Mouse (Mus musculus): ENCODE results near the gene Mxra8. TPM values are rescaled to one million over a fixed set of nuclear protein-coding genes. Genes with fewer than 3 reads are reported as not detected.

The Mxra8 gene
- polyA plus RNA-seq, 1 experiment = 114 TPM

DNA sequence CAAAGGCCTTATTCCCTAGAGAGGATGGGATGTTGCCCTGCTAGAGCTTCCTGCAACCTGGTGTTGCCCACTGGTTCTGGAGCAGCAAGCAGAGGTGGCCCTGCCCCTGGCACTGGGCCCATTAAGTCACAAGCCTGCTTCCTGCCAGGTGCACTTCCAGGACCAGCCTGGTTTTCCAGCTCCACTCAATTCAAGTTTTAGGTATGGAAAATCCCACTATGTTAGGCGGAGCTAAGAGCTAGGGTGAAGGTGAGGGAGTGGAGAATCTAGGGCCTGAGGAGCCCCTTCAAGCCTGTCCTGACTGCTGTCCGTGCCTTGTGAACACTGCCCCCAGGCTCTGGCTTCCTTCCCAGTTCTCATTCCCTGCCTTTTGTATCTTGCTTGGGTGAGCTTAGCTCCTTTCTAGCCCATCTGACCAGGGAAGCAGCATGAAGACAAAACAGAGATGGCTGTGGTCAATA is 12.5 kb downstream of the Mxra8 start:
- Histone ChIP-seq H3K36me3 (ENCODE audit: control insufficient read depth, insufficient read depth, low read length) (no peaks in the 10 kb centered on the region; the same call in 1 of the 2 replicates), H3K27ac (ENCODE audit: control insufficient read depth, insufficient read depth, low read depth, low read length) (no peak overlapping the region)

DNA sequence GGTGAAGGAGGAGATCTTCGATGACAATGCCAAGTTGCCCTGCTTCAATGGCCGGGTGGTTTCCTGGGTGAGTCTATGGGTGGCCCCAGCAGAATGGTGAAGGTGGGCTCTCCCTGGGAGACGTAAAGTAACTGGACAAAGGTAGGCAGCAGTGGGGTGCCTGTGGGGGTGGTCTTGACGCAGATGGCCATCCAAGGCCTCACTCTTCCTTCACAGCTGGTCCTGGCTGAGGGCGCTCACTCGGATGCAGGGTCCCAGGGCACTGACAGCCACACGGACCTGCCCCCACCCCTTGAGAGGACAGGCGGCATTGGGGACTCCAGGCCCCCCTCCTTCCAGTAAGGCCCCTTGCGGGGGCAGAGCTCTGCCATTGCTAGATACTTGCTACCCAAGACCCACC is 13.9 kb downstream of the Mxra8 start:
- no peaks in the 10 kb centered on the region; the same call in none of the 2 replicates for H3K36me3 ChIP-seq (ENCODE audit: control insufficient read depth, insufficient read depth, low read length)
- H3K4me3 ChIP-seq (ENCODE audit: control insufficient read depth, low read depth, low read length) = no peak overlapping the region

More for the DNA sequence above, 12.5 kb downstream of the Mxra8 start:
- Histone ChIP-seq H3K27me3 (ENCODE audit: control insufficient read depth, insufficient read depth, low read length) (no peaks in the 10 kb centered on the region), H3K4me3 (ENCODE audit: control insufficient read depth, low read depth, low read length) (no peak overlapping the region), H3K4me1 (ENCODE audit: control insufficient read depth, insufficient read depth, low read length) (peaks cover 12% of the 10 kb centered on the region)
- no peak for TF ChIP-seq POLR2A (IDR thresholded peaks at IDR 0.05; ENCODE audit: control insufficient read depth, low read depth, low read length)

DNA sequence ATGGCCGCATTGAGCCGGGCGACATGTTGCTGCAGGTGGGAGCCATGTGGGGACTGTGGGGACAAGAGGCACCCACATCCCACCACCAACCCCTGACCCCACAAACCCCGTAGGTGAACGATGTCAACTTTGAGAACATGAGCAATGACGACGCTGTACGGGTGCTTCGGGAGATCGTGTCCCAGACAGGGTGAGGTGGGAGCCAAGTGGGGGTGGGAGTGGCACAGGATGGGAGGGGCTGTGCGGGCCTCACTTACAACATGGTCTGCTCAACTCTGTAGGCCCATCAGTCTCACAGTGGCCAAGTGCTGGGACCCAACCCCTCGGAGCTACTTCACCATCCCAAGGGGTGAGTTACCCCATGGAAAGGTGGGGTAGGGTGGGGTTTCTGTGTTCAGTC is 15.5 kb downstream of the Mxra8 start:
- Histone ChIP-seq H3K36me3 (ENCODE audit: control insufficient read depth, insufficient read depth, low read length) (no peaks in the 10 kb centered on the region; the same call in none of the 2 replicates), H3K27ac (ENCODE audit: control insufficient read depth, insufficient read depth, low read depth, low read length) (no peak overlapping the region), H3K4me3 (ENCODE audit: control insufficient read depth, low read depth, low read length) (no peak overlapping the region), H3K4me1 (ENCODE audit: control insufficient read depth, insufficient read depth, low read length) (no peaks in the 10 kb centered on the region), H3K27me3 (ENCODE audit: control insufficient read depth, insufficient read depth, low read length) (no peaks in the 10 kb centered on the region)
- TF ChIP-seq POLR2A (IDR thresholded peaks at IDR 0.05; ENCODE audit: control insufficient read depth, low read depth, low read length) (no peak), CTCF (IDR thresholded peaks at IDR 0.05; ENCODE audit: control insufficient read depth, insufficient read depth, insufficient replicate concordance, low read depth, low read length) (no peak)

More for the DNA sequence above, 13.9 kb downstream of the Mxra8 start:
- no peak for TF ChIP-seq POLR2A (IDR thresholded peaks at IDR 0.05; ENCODE audit: control insufficient read depth, low read depth, low read length)
- Histone ChIP-seq H3K4me1 (ENCODE audit: control insufficient read depth, insufficient read depth, low read length) (peaks cover 5% of the 10 kb centered on the region), H3K27me3 (ENCODE audit: control insufficient read depth, insufficient read depth, low read length) (no peaks in the 10 kb centered on the region), H3K27ac (ENCODE audit: control insufficient read depth, insufficient read depth, low read depth, low read length) (no peak overlapping the region)

DNA sequence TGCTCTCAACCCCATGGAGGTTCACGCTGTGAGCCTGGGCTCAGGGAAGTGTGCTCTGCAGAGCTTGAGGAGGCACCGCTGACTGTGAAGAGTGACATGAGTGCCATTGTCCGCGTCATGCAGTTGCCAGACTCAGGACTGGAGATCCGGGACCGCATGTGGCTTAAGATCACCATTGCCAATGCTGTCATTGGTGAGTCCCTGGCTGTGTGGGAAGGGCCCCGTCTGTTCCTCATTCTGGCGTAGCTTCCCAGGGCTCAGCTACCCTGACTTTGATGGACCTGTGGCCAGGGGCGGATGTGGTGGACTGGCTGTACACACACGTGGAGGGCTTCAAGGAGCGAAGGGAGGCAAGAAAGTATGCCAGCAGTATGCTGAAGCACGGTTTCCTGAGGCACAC is 16.6 kb downstream of the Mxra8 start:
- no peak overlapping the region for H3K27ac ChIP-seq (ENCODE audit: control insufficient read depth, insufficient read depth, low read depth, low read length)
- no peaks in the 10 kb centered on the region; the same call in none of the 2 replicates for H3K36me3 ChIP-seq (ENCODE audit: control insufficient read depth, insufficient read depth, low read length)
- H3K4me1 ChIP-seq (ENCODE audit: control insufficient read depth, insufficient read depth, low read length) = no peaks in the 10 kb centered on the region
- H3K27me3 ChIP-seq (ENCODE audit: control insufficient read depth, insufficient read depth, low read length) = no peaks in the 10 kb centered on the region
- no peak for TF ChIP-seq CTCF (IDR thresholded peaks at IDR 0.05; ENCODE audit: control insufficient read depth, insufficient read depth, insufficient replicate concordance, low read depth, low read length)
- TF ChIP-seq POLR2A (IDR thresholded peaks at IDR 0.05; ENCODE audit: control insufficient read depth, low read depth, low read length) = no peak
- no peak overlapping the region for H3K4me3 ChIP-seq (ENCODE audit: control insufficient read depth, low read depth, low read length)

DNA sequence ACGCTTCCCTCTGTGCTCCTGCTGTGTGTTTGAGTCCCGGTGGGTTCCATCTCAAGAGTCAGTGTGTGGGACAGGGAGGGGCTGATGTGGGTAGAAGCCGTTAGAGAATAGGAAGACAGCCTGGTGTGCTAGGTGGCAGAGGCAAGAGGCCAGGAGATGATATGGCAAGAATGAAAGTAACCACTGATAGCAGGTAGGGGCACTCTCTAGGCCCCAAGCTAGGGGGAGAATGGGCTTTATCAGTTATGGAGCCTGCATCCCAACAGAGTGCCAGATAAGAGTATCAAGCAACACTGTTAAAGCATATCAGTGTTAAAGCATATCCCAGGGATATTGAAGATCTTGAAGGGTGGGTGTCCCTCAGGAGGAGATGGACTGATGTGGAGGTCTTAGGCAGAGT is 17.4 kb downstream of the Mxra8 start:
- no peaks in the 10 kb centered on the region for H3K27me3 ChIP-seq (ENCODE audit: control insufficient read depth, insufficient read depth, low read length)
- no peak overlapping the region for H3K4me3 ChIP-seq (ENCODE audit: control insufficient read depth, low read depth, low read length)
- TF ChIP-seq CTCF (IDR thresholded peaks at IDR 0.05; ENCODE audit: control insufficient read depth, insufficient read depth, insufficient replicate concordance, low read depth, low read length) (no peak), POLR2A (IDR thresholded peaks at IDR 0.05; ENCODE audit: control insufficient read depth, low read depth, low read length) (no peak)
- H3K27ac ChIP-seq (ENCODE audit: control insufficient read depth, insufficient read depth, low read depth, low read length) = no peak overlapping the region
- H3K36me3 ChIP-seq (ENCODE audit: control insufficient read depth, insufficient read depth, low read length) = no peaks in the 10 kb centered on the region; the same call in none of the 2 replicates
- H3K4me1 ChIP-seq (ENCODE audit: control insufficient read depth, insufficient read depth, low read length) = no peaks in the 10 kb centered on the region

DNA sequence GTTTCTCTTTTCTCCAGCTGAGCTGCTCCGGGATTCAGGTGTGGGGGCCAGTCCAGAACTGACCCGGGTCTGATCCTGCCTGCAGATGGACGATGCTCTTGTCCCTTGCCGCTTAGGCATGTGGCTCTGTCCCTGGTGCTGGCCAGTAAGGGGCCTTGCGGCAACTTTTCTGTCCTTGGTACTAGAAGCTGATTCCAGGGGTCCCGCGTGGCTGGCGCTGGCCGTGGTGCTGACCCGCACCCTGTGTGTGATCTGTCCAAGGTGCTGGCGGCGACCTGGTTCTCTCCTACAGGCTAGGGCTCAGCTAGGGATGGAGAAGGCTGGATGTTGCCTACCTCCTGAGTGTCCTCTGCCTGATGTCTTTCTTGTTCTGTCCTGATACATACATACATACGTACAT is 19.8 kb downstream of the Mxra8 start:
- H3K4me3 ChIP-seq (ENCODE audit: control insufficient read depth, low read depth, low read length) = no peak overlapping the region

DNA sequence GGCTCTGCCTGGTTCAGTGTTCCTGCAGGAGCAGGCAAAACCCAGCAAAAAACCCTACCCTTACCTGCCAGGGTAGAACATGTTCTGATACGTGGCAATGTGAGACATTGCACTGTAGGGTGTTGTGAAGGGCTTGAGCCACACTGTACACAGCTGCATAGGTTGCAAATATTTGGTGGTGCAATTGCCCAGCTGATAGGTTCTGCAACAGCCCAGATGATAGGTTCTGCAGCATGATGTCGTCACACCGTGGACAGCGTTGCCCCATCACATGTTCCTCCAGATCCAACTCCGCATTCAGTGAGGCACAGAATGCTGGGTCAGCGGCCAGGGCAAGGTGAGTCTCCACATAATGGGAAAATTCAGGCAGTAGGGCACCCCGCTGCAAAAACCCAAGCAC is 22.3 kb downstream of the Mxra8 start:
- no peak overlapping the region for H3K27ac ChIP-seq (ENCODE audit: control insufficient read depth, insufficient read depth, low read depth, low read length)
- no peaks in the 10 kb centered on the region for H3K27me3 ChIP-seq (ENCODE audit: control insufficient read depth, insufficient read depth, low read length)
- peaks cover 3% of the 10 kb centered on the region; the same call in 1 of the 2 replicates for H3K4me1 ChIP-seq (ENCODE audit: control insufficient read depth, insufficient read depth, low read length)
- no peak overlapping the region for H3K4me3 ChIP-seq (ENCODE audit: control insufficient read depth, low read depth, low read length)
- no peaks in the 10 kb centered on the region; the same call in none of the 2 replicates for H3K36me3 ChIP-seq (ENCODE audit: control insufficient read depth, insufficient read depth, low read length)
- TF ChIP-seq POLR2A (IDR thresholded peaks at IDR 0.05; ENCODE audit: control insufficient read depth, low read depth, low read length) (no peak), CTCF (IDR thresholded peaks at IDR 0.05; ENCODE audit: control insufficient read depth, insufficient read depth, insufficient replicate concordance, low read depth, low read length) (no peak)

More for the DNA sequence above, 19.8 kb downstream of the Mxra8 start:
- Histone ChIP-seq H3K27me3 (ENCODE audit: control insufficient read depth, insufficient read depth, low read length) (no peaks in the 10 kb centered on the region), H3K27ac (ENCODE audit: control insufficient read depth, insufficient read depth, low read depth, low read length) (no peak overlapping the region), H3K4me1 (ENCODE audit: control insufficient read depth, insufficient read depth, low read length) (no peaks in the 10 kb centered on the region), H3K36me3 (ENCODE audit: control insufficient read depth, insufficient read depth, low read length) (no peaks in the 10 kb centered on the region; the same call in none of the 2 replicates)
- TF ChIP-seq POLR2A (IDR thresholded peaks at IDR 0.05; ENCODE audit: control insufficient read depth, low read depth, low read length) (no peak), CTCF (IDR thresholded peaks at IDR 0.05; ENCODE audit: control insufficient read depth, insufficient read depth, insufficient replicate concordance, low read depth, low read length) (no peak)

DNA sequence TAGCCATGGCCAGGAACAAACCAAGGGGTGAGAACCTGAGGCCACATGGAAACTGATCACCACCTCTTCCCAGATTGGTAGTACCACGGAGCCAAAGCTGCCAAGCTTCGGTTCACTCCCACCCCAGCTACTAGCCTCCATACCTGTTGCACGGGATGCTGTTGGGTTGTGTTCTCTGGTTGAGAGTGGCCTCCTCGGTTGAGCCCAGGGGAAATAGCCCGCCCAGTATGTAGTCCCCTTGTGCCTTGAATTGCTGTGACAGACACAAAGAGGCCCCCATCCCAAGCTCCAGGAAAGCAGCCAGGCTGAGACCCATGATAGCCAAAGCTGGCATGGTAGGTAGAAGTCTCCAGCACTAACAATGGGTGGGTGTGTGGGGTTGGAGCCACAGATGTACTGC is 23.5 kb downstream of the Mxra8 start, which contains the start of gene Tas1r3:
Gene Tas1r3 (minus strand): TSS at position 362 of the 400 bp plus-strand sequence.
- TF ChIP-seq POLR2A (IDR thresholded peaks at IDR 0.05; ENCODE audit: control insufficient read depth, low read depth, low read length) (no peak), CTCF (IDR thresholded peaks at IDR 0.05; ENCODE audit: control insufficient read depth, insufficient read depth, insufficient replicate concordance, low read depth, low read length) (no peak)
- Histone ChIP-seq H3K27me3 (ENCODE audit: control insufficient read depth, insufficient read depth, low read length) (no peaks in the 10 kb centered on the region), H3K4me1 (ENCODE audit: control insufficient read depth, insufficient read depth, low read length) (peaks cover 3% of the 10 kb centered on the region; the same call in 1 of the 2 replicates), H3K36me3 (ENCODE audit: control insufficient read depth, insufficient read depth, low read length) (no peaks in the 10 kb centered on the region; the same call in 1 of the 2 replicates), H3K27ac (ENCODE audit: control insufficient read depth, insufficient read depth, low read depth, low read length) (no peak within 1 kb of the TSS), H3K4me3 (ENCODE audit: control insufficient read depth, low read depth, low read length) (no peak within 1 kb of the TSS)
